Mouse (Mus musculus): ENCODE results near the gene Nptn. TPM values are rescaled to one million over a fixed set of nuclear protein-coding genes. Genes with fewer than 3 reads are reported as not detected.

The Nptn gene
- 425 and 1,354 TPM in 2 replicates for polyA plus RNA-seq (2012; ENCODE audit: insufficient read depth, insufficient read length, low replicate concordance, missing spikeins)

GRCm38 (mm10) chr9:58581958-58582540, at the start of gene Nptn:
Gene Nptn, plus strand, starts transcription at chr9:58582240.
- TF ChIP-seq POLR2A (IDR thresholded peaks at IDR 0.05; ENCODE audit: insufficient read depth, low read depth, low read length), result peak; percentile 41
- TF ChIP-seq CTCF (IDR thresholded peaks at IDR 0.05; ENCODE audit: insufficient read depth, low read depth, low read length), result no peak
- peak within 1 kb of the TSS; percentile 96 for H3K4me3 ChIP-seq (ENCODE audit: insufficient read depth, low read depth, low read length)
- H3K4me1 ChIP-seq (ENCODE audit: control insufficient read depth, insufficient read depth, low read length), result peaks cover 3% of the 10 kb centered on the region; the same call in 1 of the 2 replicates
- peak within 1 kb of the TSS; percentile 89 for H3K27ac ChIP-seq (ENCODE audit: insufficient read depth, low read depth, low read length)
- 1% methylated on average over 39 of the region's 56 CpGs for WGBS

GRCm38 (mm10) chr9:58533322-58533721, 48.7 kb upstream of the Nptn start:
- TF ChIP-seq POLR2A (IDR thresholded peaks at IDR 0.05; ENCODE audit: insufficient read depth, low read depth, low read length) (no peak), CTCF (IDR thresholded peaks at IDR 0.05; ENCODE audit: insufficient read depth, low read depth, low read length) (no peak)
- Histone ChIP-seq H3K27ac (ENCODE audit: insufficient read depth, low read depth, low read length) (no peak overlapping the region), H3K4me1 (ENCODE audit: control insufficient read depth, insufficient read depth, low read length) (peaks cover 12% of the 10 kb centered on the region), H3K4me3 (ENCODE audit: insufficient read depth, low read depth, low read length) (no peak overlapping the region)
- WGBS, result 69% methylated on average over 6 of the region's 6 CpGs

GRCm38 (mm10) chr9:58534766-58535165, 47.3 kb upstream of the Nptn start:
- Histone ChIP-seq H3K4me3 (ENCODE audit: insufficient read depth, low read depth, low read length) (no peak overlapping the region), H3K27ac (ENCODE audit: insufficient read depth, low read depth, low read length) (no peak overlapping the region), H3K4me1 (ENCODE audit: control insufficient read depth, insufficient read depth, low read length) (peaks cover 12% of the 10 kb centered on the region)
- WGBS, result 42% methylated on average over 1 of the region's 1 CpGs
- TF ChIP-seq CTCF (IDR thresholded peaks at IDR 0.05; ENCODE audit: insufficient read depth, low read depth, low read length), result no peak

- Histone ChIP-seq H3K4me1 (ENCODE audit: control insufficient read depth, insufficient read depth, low read length) (peaks cover 12% of the 10 kb centered on the region), H3K27ac (ENCODE audit: insufficient read depth, low read depth, low read length) (no peak overlapping the region), H3K4me3 (ENCODE audit: insufficient read depth, low read depth, low read length) (no peak overlapping the region)
- TF ChIP-seq POLR2A (IDR thresholded peaks at IDR 0.05; ENCODE audit: insufficient read depth, low read depth, low read length), result no peak
- TF ChIP-seq CTCF (IDR thresholded peaks at IDR 0.05; ENCODE audit: insufficient read depth, low read depth, low read length), result peak; percentile 59
- 73% methylated on average over 20 of the region's 20 CpGs for WGBS
Observed at GRCm38 (mm10) chr9:58535447-58536134, 46.4 kb upstream of the Nptn start.

GRCm38 (mm10) chr9:58537774-58538173, 44.3 kb upstream of the Nptn start:
- peaks cover 18% of the 10 kb centered on the region for H3K4me1 ChIP-seq (ENCODE audit: control insufficient read depth, insufficient read depth, low read length)
- H3K4me3 ChIP-seq (ENCODE audit: insufficient read depth, low read depth, low read length), result no peak overlapping the region
- TF ChIP-seq CTCF (IDR thresholded peaks at IDR 0.05; ENCODE audit: insufficient read depth, low read depth, low read length) (no peak), POLR2A (IDR thresholded peaks at IDR 0.05; ENCODE audit: insufficient read depth, low read depth, low read length) (no peak)
- no peak overlapping the region for H3K27ac ChIP-seq (ENCODE audit: insufficient read depth, low read depth, low read length)
- WGBS, result 60% methylated on average over 3 of the region's 3 CpGs

GRCm38 (mm10) chr9:58539886-58540285, 42.2 kb upstream of the Nptn start:
- Histone ChIP-seq H3K27ac (ENCODE audit: insufficient read depth, low read depth, low read length) (no peak overlapping the region), H3K4me1 (ENCODE audit: control insufficient read depth, insufficient read depth, low read length) (peaks cover 20% of the 10 kb centered on the region), H3K4me3 (ENCODE audit: insufficient read depth, low read depth, low read length) (no peak overlapping the region)
- 48% methylated on average over 5 of the region's 5 CpGs for WGBS
- TF ChIP-seq CTCF (IDR thresholded peaks at IDR 0.05; ENCODE audit: insufficient read depth, low read depth, low read length) (no peak), POLR2A (IDR thresholded peaks at IDR 0.05; ENCODE audit: insufficient read depth, low read depth, low read length) (no peak)

GRCm38 (mm10) chr9:58541895-58542338, 40.1 kb upstream of the Nptn start:
- H3K27ac ChIP-seq (ENCODE audit: insufficient read depth, low read depth, low read length), result no peak overlapping the region
- H3K4me3 ChIP-seq (ENCODE audit: insufficient read depth, low read depth, low read length), result no peak overlapping the region
- TF ChIP-seq CTCF (IDR thresholded peaks at IDR 0.05; ENCODE audit: insufficient read depth, low read depth, low read length) (no peak), POLR2A (IDR thresholded peaks at IDR 0.05; ENCODE audit: insufficient read depth, low read depth, low read length) (no peak)
- peaks cover 24% of the 10 kb centered on the region for H3K4me1 ChIP-seq (ENCODE audit: control insufficient read depth, insufficient read depth, low read length)
- 15% methylated on average over 6 of the region's 6 CpGs for WGBS

GRCm38 (mm10) chr9:58544879-58545324, 37.1 kb upstream of the Nptn start:
- 13% methylated on average over 4 of the region's 4 CpGs for WGBS
- TF ChIP-seq POLR2A (IDR thresholded peaks at IDR 0.05; ENCODE audit: insufficient read depth, low read depth, low read length), result no peak
- no peak for TF ChIP-seq CTCF (IDR thresholded peaks at IDR 0.05; ENCODE audit: insufficient read depth, low read depth, low read length)
- H3K4me3 ChIP-seq (ENCODE audit: insufficient read depth, low read depth, low read length), result peak overlapping the region; percentile 34
- peak overlapping the region; percentile 91 for H3K27ac ChIP-seq (ENCODE audit: insufficient read depth, low read depth, low read length)
- peaks cover 39% of the 10 kb centered on the region for H3K4me1 ChIP-seq (ENCODE audit: control insufficient read depth, insufficient read depth, low read length)

GRCm38 (mm10) chr9:58545428-58545827, 36.6 kb upstream of the Nptn start:
- peak overlapping the region; percentile 91 for H3K27ac ChIP-seq (ENCODE audit: insufficient read depth, low read depth, low read length)
- H3K4me3 ChIP-seq (ENCODE audit: insufficient read depth, low read depth, low read length), result no peak overlapping the region
- no peak for TF ChIP-seq CTCF (IDR thresholded peaks at IDR 0.05; ENCODE audit: insufficient read depth, low read depth, low read length)
- TF ChIP-seq POLR2A (IDR thresholded peaks at IDR 0.05; ENCODE audit: insufficient read depth, low read depth, low read length), result no peak
- WGBS, result 34% methylated on average over 6 of the region's 6 CpGs
- H3K4me1 ChIP-seq (ENCODE audit: control insufficient read depth, insufficient read depth, low read length), result peaks cover 39% of the 10 kb centered on the region

Data from olfactory bulb, adult 2 months (tissue).